Mouse (Mus musculus): ENCODE measurements around the gene Hectd3.

GRCm38 (mm10) chr4:117053956-117054355 is 58.8 kb downstream of the Hectd3 start:
- TF ChIP-seq CTCF (IDR thresholded peaks at IDR 0.05; ENCODE audit: low read depth, low read length), result no peak
- TF ChIP-seq POLR2A (IDR thresholded peaks at IDR 0.05; ENCODE audit: insufficient read depth, low read length), result no peak
- no peak for TF ChIP-seq EP300 (IDR thresholded peaks at IDR 0.05; ENCODE audit: insufficient read depth, low read depth, low read length)
